Mouse (Mus musculus): ENCODE data around the gene Mmd.

GRCm38 (mm10) chr11:90320922-90321321 lies 71.7 kb downstream of the Mmd start:
- TF ChIP-seq CTCF (IDR thresholded peaks at IDR 0.05; ENCODE audit: low read depth), result no peak
- TF ChIP-seq EP300 (IDR thresholded peaks at IDR 0.05; ENCODE audit: low read depth), result no peak
